8 mouse cellular contexts compared by ENCODE assay signal in genomic region chr19:40394555-40395320, GRCm38 (mm10).
DNase-seq lines count a peak whose midpoint lies in the region; ATAC-seq lines count a peak whose summit lies in the region.

No protein-coding gene starts in this region.

- intact Hi-C loops in heart, postnatal 14 days (cut with DNase I), result loop anchor here (1.0 to 2.0 kb wide), 2 partner anchors 43 to 118 kb away; partner anchors contain the start of gene Sorbs1

- H3K9ac ChIP-seq in forebrain, embryonic 12.5 days, result no peak overlapping the region
- no peak overlapping the region for H3K9ac ChIP-seq in liver, embryonic 11.5 days (ENCODE audit: low read depth, low read length)

- peak overlapping the region; percentile 48 for H3K27ac ChIP-seq in forebrain, embryonic 10.5 days
- H3K27ac ChIP-seq in forebrain, embryonic 12.5 days, result no peak overlapping the region; the same call in 1 of the 2 replicates
- H3K27ac ChIP-seq in liver, embryonic 11.5 days (ENCODE audit: low read depth, low read length), result peak overlapping the region; percentile 49

- H3K4me2 ChIP-seq in forebrain, embryonic 12.5 days, result no peak overlapping the region
- no peak overlapping the region for H3K4me2 ChIP-seq in liver, embryonic 11.5 days

- no peak for ATAC-seq in forebrain, embryonic 12.5 days (ENCODE audit: low FRiP score)
- ATAC-seq in liver, embryonic 11.5 days (replicated peaks; ENCODE audit: low FRiP score), result 0 out of 2 replicates have a peak, but pooled peaks have one; percentile 18

- H3K27me3 ChIP-seq in forebrain, embryonic 10.5 days (ENCODE audit: poor library complexity, severe bottlenecking), result no peaks in the 10 kb centered on the region
- no peaks in the 10 kb centered on the region for H3K27me3 ChIP-seq in forebrain, embryonic 12.5 days
- no peaks in the 10 kb centered on the region for H3K27me3 ChIP-seq in liver, embryonic 11.5 days (replicated peaks; ENCODE audit: control insufficient read depth, insufficient read depth, low read length)

- no peak for DNase-seq in forebrain, embryonic 10.5 days (ENCODE audit: extremely low spot score, low spot score)
- peak; percentile 27 for DNase-seq in R1 (ENCODE audit: low read depth, low spot score)
- peak; percentile 47 for DNase-seq in heart, postnatal 14 days
- DNase-seq in liver, embryonic 11.5 days (ENCODE audit: low spot score), result no peak
- DNase-seq in embryo, embryonic 10 days (ENCODE audit: low spot score), result no peak
- DNase-seq in urinary bladder, postnatal 10 days (ENCODE audit: low spot score), result no peak
- no peak for DNase-seq in cerebellum, postnatal 25 days

- WGBS in forebrain, embryonic 10.5 days, result 77% methylated on average over 10 of the region's 10 CpGs
- WGBS in forebrain, embryonic 12.5 days, result 76% methylated on average over 10 of the region's 10 CpGs
- WGBS in liver, embryonic 11.5 days, result 56% methylated on average over 10 of the region's 10 CpGs

- H3K4me1 ChIP-seq in forebrain, embryonic 10.5 days, result peaks cover 18% of the 10 kb centered on the region
- H3K4me1 ChIP-seq in forebrain, embryonic 12.5 days, result 0 out of 2 replicates have a peak, but pooled peaks cover 6% of the 10 kb centered on the region
- H3K4me1 ChIP-seq in liver, embryonic 11.5 days (replicated peaks; ENCODE audit: control insufficient read depth, insufficient read depth, low read length), result peaks cover 5% of the 10 kb centered on the region; the same call in 1 of the 2 replicates

- no peak overlapping the region for H3K4me3 ChIP-seq in forebrain, embryonic 10.5 days
- no peak overlapping the region for H3K4me3 ChIP-seq in forebrain, embryonic 12.5 days (replicated peaks)
- H3K4me3 ChIP-seq in liver, embryonic 11.5 days (ENCODE audit: low read depth, low read length), result no peak overlapping the region

- H3K9me3 ChIP-seq in forebrain, embryonic 10.5 days, result no peaks in the 10 kb centered on the region
- no peaks in the 10 kb centered on the region for H3K9me3 ChIP-seq in forebrain, embryonic 12.5 days
- H3K9me3 ChIP-seq in liver, embryonic 11.5 days (ENCODE audit: control insufficient read depth, low read length), result no peaks in the 10 kb centered on the region

- H3K36me3 ChIP-seq in forebrain, embryonic 10.5 days (replicated peaks), result no peaks in the 10 kb centered on the region
- H3K36me3 ChIP-seq in forebrain, embryonic 12.5 days (replicated peaks), result no peaks in the 10 kb centered on the region
- no peaks in the 10 kb centered on the region for H3K36me3 ChIP-seq in liver, embryonic 11.5 days (ENCODE audit: control insufficient read depth, insufficient read depth, low read length)

Comparison
In these comparisons a context has a peak if more than half of its experiments do, and no peak if none do; other contexts are left out.
1. DNase-seq: peak in R1 (single experiment) and heart, postnatal 14 days (2 of 2); none in forebrain, embryonic 10.5 days (single experiment), liver, embryonic 11.5 days (single experiment), embryo, embryonic 10 days (single experiment), urinary bladder, postnatal 10 days (single experiment) and cerebellum, postnatal 25 days (0 of 2).